Mouse (Mus musculus): ENCODE data around the gene Nudt2. TPM values are rescaled to one million over a fixed set of nuclear protein-coding genes. Genes with fewer than 3 reads are reported as not detected.
"Not testable (repeated sequence)": the region's sequence is repeated elsewhere in the genome, so short reads cannot be mapped to it uniquely, and the experiment has no call there.

The Nudt2 gene
- 0.55 and 1.5 TPM in 2 replicates for polyA plus RNA-seq (2012)

DNA sequence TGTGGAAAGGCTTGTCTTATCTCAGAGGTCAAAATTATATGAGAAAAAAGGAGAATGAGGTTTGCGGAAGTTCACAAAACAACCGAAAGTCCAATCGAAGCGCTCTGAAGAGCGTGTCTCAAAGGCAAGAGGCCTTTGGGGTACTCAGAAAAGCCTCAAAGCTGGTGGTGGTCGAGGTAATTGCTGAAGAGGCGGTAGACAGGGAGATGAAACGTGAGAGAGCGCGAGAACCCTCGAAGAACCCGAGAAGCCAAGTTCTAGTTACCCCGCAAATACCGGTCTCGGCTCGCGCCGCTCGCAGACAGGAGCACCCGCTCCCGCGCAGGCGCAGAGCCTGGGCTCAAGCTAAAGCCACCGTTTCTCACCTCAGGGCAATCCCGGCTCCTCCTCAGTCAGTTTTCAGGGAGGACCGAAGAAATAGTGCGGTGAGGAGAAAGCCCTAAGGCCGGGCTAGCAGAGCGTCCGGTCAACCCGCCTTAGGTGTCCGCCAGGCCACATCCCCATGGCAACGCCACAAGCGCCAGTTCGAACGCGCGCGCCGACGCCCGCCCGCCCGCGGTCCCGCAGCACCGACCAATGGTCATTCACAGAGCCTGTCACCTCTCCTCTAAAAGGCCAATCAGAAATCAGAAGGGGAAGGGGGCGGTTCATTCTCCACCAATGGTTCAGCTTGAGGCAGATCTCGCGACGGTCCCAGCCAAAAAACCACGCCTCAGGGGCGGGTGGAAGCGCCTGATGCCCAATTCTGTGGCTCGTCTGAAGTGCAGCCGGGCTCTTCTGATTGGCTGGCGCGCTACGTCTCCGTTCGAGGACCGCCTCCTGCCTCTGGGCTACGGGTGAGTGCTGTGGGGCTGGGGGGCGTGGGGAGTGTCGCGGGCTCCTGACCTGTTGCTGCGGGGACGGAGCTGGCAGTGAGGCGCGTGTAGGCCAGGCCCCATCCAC, at the start of gene Nudt2, which contains the start of gene Kif24:
TSS of gene Nudt2 (plus strand) at position 807 of the 942 bp plus-strand sequence.
TSS of gene Kif24 (minus strand) at position 543 of the 942 bp plus-strand sequence.
- TF ChIP-seq TAL1 (IDR thresholded peaks at IDR 0.05; ENCODE audit: low read length) (no peak), GATA1 (IDR thresholded peaks at IDR 0.05; ENCODE audit: low read length) (no peak)
- Histone ChIP-seq H3K9me3 (ENCODE audit: control insufficient read depth, low read length) (no peaks in the 10 kb centered on the region), H3K27me3 (ENCODE audit: control insufficient read depth) (no peaks in the 10 kb centered on the region)

DNA sequence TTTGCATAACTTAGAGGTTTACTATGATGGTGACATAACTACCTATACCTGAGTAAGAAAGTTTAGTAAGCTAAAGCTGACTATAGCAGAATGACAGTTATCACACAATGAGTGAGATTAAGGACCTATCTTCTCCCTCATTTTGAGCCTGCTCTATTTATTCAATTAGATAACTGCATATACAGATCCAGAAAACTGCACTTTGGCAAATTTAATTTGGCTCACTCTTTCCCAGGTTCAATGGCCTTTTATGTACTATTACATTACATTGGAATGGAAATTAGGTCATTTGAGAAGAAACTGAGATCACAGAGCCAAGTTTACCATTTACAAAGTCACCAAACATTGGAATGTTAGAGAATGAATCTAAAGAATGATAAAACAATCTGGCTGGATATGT, 48.0 kb upstream of the Nudt2 start:
- Histone ChIP-seq H3K4me1 (ENCODE audit: control insufficient read depth) (no peaks in the 10 kb centered on the region), H3K4me3 (replicated peaks) (no peak overlapping the region), H3K9me3 (ENCODE audit: control insufficient read depth, low read length) (no peaks in the 10 kb centered on the region), H3K27me3 (ENCODE audit: control insufficient read depth) (no peaks in the 10 kb centered on the region), H3K36me3 (ENCODE audit: control insufficient read depth) (peaks cover 53% of the 10 kb centered on the region)
- TF ChIP-seq TAL1 (IDR thresholded peaks at IDR 0.05; ENCODE audit: low read length) (no peak), GATA1 (IDR thresholded peaks at IDR 0.05; ENCODE audit: low read length) (no peak)

More for the DNA sequence above, at the start of gene Nudt2, which contains the start of gene Kif24:
- peaks cover 31% of the 10 kb centered on the region for H3K4me1 ChIP-seq (ENCODE audit: control insufficient read depth)
- peaks cover 11% of the 10 kb centered on the region for H3K36me3 ChIP-seq (ENCODE audit: control insufficient read depth)
- peak within 1 kb of the TSS; percentile 73 for H3K4me3 ChIP-seq (replicated peaks)

DNA sequence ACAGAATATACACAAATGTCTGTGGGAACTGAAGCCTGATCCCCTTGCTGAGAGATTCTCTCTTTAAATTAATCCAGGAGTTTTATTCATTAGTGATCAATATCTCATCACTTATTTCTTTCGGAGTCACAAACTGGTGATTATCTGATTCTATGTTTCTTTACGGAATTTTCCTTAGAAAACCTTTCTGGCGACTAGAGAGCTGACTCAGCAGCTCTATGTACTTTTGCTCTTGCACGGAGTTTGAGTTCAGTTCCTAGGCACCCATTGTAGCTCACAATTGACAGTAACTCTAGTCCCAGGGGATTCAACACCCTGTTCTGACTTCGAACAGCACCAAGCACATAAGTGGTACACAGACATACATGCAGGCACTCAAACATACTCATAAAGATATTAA, 26.0 kb upstream of the Nudt2 start:
- Histone ChIP-seq H3K27me3 (ENCODE audit: control insufficient read depth) (no peaks in the 10 kb centered on the region), H3K36me3 (ENCODE audit: control insufficient read depth) (peaks cover 55% of the 10 kb centered on the region), H3K4me3 (replicated peaks) (no peak overlapping the region), H3K9me3 (ENCODE audit: control insufficient read depth, low read length) (no peaks in the 10 kb centered on the region), H3K4me1 (ENCODE audit: control insufficient read depth) (peaks cover 11% of the 10 kb centered on the region)
- no peak for TF ChIP-seq TAL1 (IDR thresholded peaks at IDR 0.05; ENCODE audit: low read length)
- no peak for TF ChIP-seq GATA1 (IDR thresholded peaks at IDR 0.05; ENCODE audit: low read length)

- H3K27me3 ChIP-seq (ENCODE audit: control insufficient read depth) = no peaks in the 10 kb centered on the region
- no peak for TF ChIP-seq TAL1 (IDR thresholded peaks at IDR 0.05; ENCODE audit: low read length)
- TF ChIP-seq GATA1 (IDR thresholded peaks at IDR 0.05; ENCODE audit: low read length) = no peak
- peaks cover 4% of the 10 kb centered on the region for H3K4me1 ChIP-seq (ENCODE audit: control insufficient read depth)
- no peaks in the 10 kb centered on the region for H3K9me3 ChIP-seq (ENCODE audit: control insufficient read depth, low read length)
- H3K36me3 ChIP-seq (ENCODE audit: control insufficient read depth) = peaks cover 53% of the 10 kb centered on the region
- H3K4me3 ChIP-seq (replicated peaks) = no peak overlapping the region
Observed at GRCm38 (mm10) chr4:41442790-41443302, 22.1 kb upstream of the Nudt2 start.

DNA sequence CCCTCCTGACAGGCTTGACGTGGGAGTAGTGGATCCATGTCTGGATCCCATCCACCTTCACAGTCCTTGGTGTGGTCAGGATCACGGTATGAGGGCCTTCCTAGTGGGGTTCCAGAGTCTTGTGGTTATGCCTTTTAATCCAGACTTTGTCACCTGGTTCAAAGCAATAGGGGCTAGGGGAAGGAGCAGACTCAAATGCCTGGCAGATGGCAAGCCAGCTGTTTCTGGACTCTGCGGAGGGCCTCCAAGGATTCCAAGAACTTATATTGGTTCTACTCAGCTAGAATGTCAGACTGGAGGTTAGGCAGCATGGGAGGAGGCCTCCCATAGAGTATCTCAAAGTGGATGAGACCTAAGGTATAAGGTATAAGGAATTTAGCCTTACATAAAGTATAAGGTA, 17.4 kb upstream of the Nudt2 start:
- no peak for TF ChIP-seq GATA1 (IDR thresholded peaks at IDR 0.05; ENCODE audit: low read length)
- no peak for TF ChIP-seq TAL1 (IDR thresholded peaks at IDR 0.05; ENCODE audit: low read length)
- Histone ChIP-seq H3K36me3 (ENCODE audit: control insufficient read depth) (peaks cover 68% of the 10 kb centered on the region), H3K9me3 (ENCODE audit: control insufficient read depth, low read length) (no peaks in the 10 kb centered on the region), H3K4me3 (replicated peaks) (no peak overlapping the region), H3K4me1 (ENCODE audit: control insufficient read depth) (peaks cover 6% of the 10 kb centered on the region), H3K27me3 (ENCODE audit: control insufficient read depth) (no peaks in the 10 kb centered on the region)

GRCm38 (mm10) chr4:41460690-41461089, 4.3 kb upstream of the Nudt2 start:
- no peak for TF ChIP-seq GATA1 (IDR thresholded peaks at IDR 0.05; ENCODE audit: low read length)
- TF ChIP-seq TAL1 (IDR thresholded peaks at IDR 0.05; ENCODE audit: low read length) = no peak
- H3K27me3 ChIP-seq (ENCODE audit: control insufficient read depth) = no peaks in the 10 kb centered on the region
- peaks cover 23% of the 10 kb centered on the region for H3K4me1 ChIP-seq (ENCODE audit: control insufficient read depth)
- no peak overlapping the region for H3K4me3 ChIP-seq (replicated peaks)
- peaks cover 11% of the 10 kb centered on the region for H3K36me3 ChIP-seq (ENCODE audit: control insufficient read depth)
- H3K9me3 ChIP-seq (ENCODE audit: control insufficient read depth, low read length) = no peaks in the 10 kb centered on the region

DNA sequence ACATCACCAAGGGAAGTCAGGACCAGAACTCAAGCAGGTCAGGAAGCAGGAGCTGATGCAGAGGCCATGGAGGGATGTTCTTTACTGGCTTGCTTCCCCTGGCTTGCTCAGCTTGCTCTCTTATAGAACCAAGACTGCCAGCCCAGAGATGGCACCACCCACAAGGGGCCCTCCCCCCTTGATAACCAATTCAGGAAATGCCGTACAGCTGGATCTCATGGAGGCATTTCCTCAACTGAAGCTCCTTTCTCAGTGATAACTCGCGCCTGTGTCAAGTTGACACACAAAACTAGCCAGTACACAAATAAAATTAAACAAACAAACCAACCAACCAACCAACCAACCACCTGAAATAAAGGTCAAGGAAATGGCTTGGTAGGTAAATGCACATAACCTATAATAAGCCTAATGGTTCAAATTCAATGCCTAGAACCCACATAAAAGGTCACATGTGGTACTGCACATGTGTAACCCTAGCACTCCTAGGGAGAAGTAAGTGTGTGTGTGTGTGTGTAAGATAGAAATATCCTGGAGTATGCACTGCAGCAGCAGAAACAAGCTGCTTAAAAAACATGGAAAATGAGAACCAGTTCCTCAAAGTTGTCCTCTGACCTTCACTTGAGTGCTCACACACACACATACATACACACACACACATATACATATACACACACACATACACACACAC, 1.8 kb upstream of the Nudt2 start:
- peaks cover 27% of the 10 kb centered on the region for H3K4me1 ChIP-seq (ENCODE audit: control insufficient read depth)

DNA sequence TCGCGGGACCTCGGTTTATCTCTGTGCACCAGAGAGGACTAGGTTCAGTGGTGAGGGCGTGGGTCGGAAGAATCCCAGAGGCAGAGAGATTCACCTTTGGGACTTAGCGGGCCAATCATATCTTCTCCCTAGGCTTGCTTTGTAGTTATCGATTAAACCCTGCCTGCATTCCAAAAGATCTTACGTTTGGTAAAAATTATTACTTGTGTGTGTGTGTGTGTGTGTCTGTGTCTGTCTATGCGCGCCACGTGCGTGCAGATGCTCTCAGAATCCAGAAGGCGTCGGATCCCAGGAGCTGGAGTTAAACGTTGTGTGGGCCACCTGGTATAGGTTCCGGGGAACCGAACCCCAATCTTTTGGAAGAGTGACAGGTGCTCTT, 325 bp downstream of the Nudt2 start:
- no peak for TF ChIP-seq GATA1 (IDR thresholded peaks at IDR 0.05; ENCODE audit: low read length)
- TF ChIP-seq TAL1 (IDR thresholded peaks at IDR 0.05; ENCODE audit: low read length) = no peak
- Histone ChIP-seq H3K36me3 (ENCODE audit: control insufficient read depth) (peaks cover 11% of the 10 kb centered on the region), H3K4me1 (ENCODE audit: control insufficient read depth) (peaks cover 31% of the 10 kb centered on the region), H3K4me3 (replicated peaks) (peak overlapping the region; percentile 73), H3K9me3 (ENCODE audit: control insufficient read depth, low read length) (no peaks in the 10 kb centered on the region), H3K27me3 (ENCODE audit: control insufficient read depth) (no peaks in the 10 kb centered on the region)

More for the DNA sequence above, 1.8 kb upstream of the Nudt2 start:
- not testable (repeated sequence) for H3K27me3 ChIP-seq (ENCODE audit: control insufficient read depth); H3K9me3 ChIP-seq (ENCODE audit: control insufficient read depth, low read length)
- peak overlapping the region; percentile 73 for H3K4me3 ChIP-seq (replicated peaks)
- H3K36me3 ChIP-seq (ENCODE audit: control insufficient read depth) = peaks cover 11% of the 10 kb centered on the region

Measured in erythroblast, embryonic 14.5 days (primary cell).